Mouse (Mus musculus): ENCODE results near the gene Sik2.

Gene Sik2

GRCm38 (mm10) chr9:50911861-50912515 is 96.9 kb downstream of the Sik2 start:
- DNase-seq, result no peak

- no peak for DNase-seq
Measured at GRCm38 (mm10) chr9:50905321-50905720, 103.6 kb downstream of the Sik2 start.

GRCm38 (mm10) chr9:50904196-50904847 is 104.6 kb downstream of the Sik2 start:
- DNase-seq, result no peak

- DNase-seq, result no peak
Measured at GRCm38 (mm10) chr9:50900026-50900920, 108.6 kb downstream of the Sik2 start.

- peak in 1 of 2 experiments; percentile 16 for DNase-seq
Measured at GRCm38 (mm10) chr9:50893665-50894064, 115.2 kb downstream of the Sik2 start.

GRCm38 (mm10) chr9:50890494-50891090 is 118.3 kb downstream of the Sik2 start:
- no peak for DNase-seq

- no peak for DNase-seq
Measured at GRCm38 (mm10) chr9:50889964-50890363, 118.9 kb downstream of the Sik2 start.

- DNase-seq, result no peak
Measured at GRCm38 (mm10) chr9:50889211-50889610, 119.7 kb downstream of the Sik2 start.

GRCm38 (mm10) chr9:50887351-50887750 is 121.5 kb downstream of the Sik2 start:
- peak; percentile 15 to 50 for DNase-seq

- no peak for DNase-seq
Measured at GRCm38 (mm10) chr9:50886870-50887269, 122.0 kb downstream of the Sik2 start.

GRCm38 (mm10) chr9:50885600-50885987 is 123.3 kb downstream of the Sik2 start:
- DNase-seq, result peak in 1 of 2 experiments; percentile 52

GRCm38 (mm10) chr9:50884741-50885599 is 123.9 kb downstream of the Sik2 start:
- DNase-seq, result peak; percentile 83 to 93

- DNase-seq, result no peak
Measured at GRCm38 (mm10) chr9:50884093-50884492, 124.8 kb downstream of the Sik2 start.

GRCm38 (mm10) chr9:50882183-50882582 is 126.7 kb downstream of the Sik2 start:
- DNase-seq, result no peak

- DNase-seq, result no peak
Measured at GRCm38 (mm10) chr9:50877431-50877830, 131.4 kb downstream of the Sik2 start.

GRCm38 (mm10) chr9:50876287-50876686 is 132.6 kb downstream of the Sik2 start:
- peak; percentile 90 to 94 for DNase-seq

- DNase-seq, result no peak
Measured at GRCm38 (mm10) chr9:50875470-50875869, 133.4 kb downstream of the Sik2 start.

GRCm38 (mm10) chr9:50874031-50874430 is 134.8 kb downstream of the Sik2 start:
- peak; percentile 77 to 85 for DNase-seq

- no peak for DNase-seq
Measured at GRCm38 (mm10) chr9:50873210-50873609, 135.7 kb downstream of the Sik2 start.

- no peak for DNase-seq
Measured at GRCm38 (mm10) chr9:50868182-50868581, 140.7 kb downstream of the Sik2 start.

- no peak for DNase-seq
Measured at GRCm38 (mm10) chr9:50867015-50867414, 141.9 kb downstream of the Sik2 start.

GRCm38 (mm10) chr9:50865803-50866202 is 143.1 kb downstream of the Sik2 start:
- no peak for DNase-seq

All from kidney, postnatal 36 days (tissue).